Mouse (Mus musculus) forebrain, embryonic 13.5 days (tissue): ENCODE data around the gene Calm2. TPM values are rescaled to one million over a fixed set of nuclear protein-coding genes. Genes with fewer than 3 reads are reported as not detected.

Experiments
- ATAC-seq: fragments of 200-750 bp; cut with Nextera tagmentation; 2 replicates; pipeline ENCODE4 v1.8.0; 2017
- H3K27ac ChIP-seq: fragments of 300-500 bp; sonication (generic); 2 replicates; pipeline ENCODE4 v1.5.1; 2015; ENCODE audit warnings: inconsistent platforms, mild to moderate bottlenecking, moderate library complexity
- H3K27me3 ChIP-seq: fragments of 300-500 bp; sonication (generic); 2 replicates; pipeline ENCODE4 v1.6.1; 2015; ENCODE audit warnings: mild to moderate bottlenecking, inconsistent platforms
- H3K36me3 ChIP-seq: fragments of 300-500 bp; sonication (generic); 2 replicates; pipeline ENCODE4 v1.6.1; 2015; ENCODE audit warnings: mild to moderate bottlenecking, inconsistent platforms; ENCODE audit not compliant: poor library complexity, severe bottlenecking
- H3K4me1 ChIP-seq: fragments of 300-500 bp; sonication (generic); 2 replicates; pipeline ENCODE4 v1.6.1; 2015; ENCODE audit warnings: inconsistent platforms
- H3K4me2 ChIP-seq: fragments of 300-500 bp; sonication (generic); 2 replicates; pipeline ENCODE4 v1.6.1; 2015; ENCODE audit warnings: inconsistent platforms, mild to moderate bottlenecking, moderate library complexity
- H3K4me3 ChIP-seq: fragments of 300-500 bp; sonication (generic); 2 replicates; pipeline ENCODE4 v1.5.1; 2015; ENCODE audit warnings: mild to moderate bottlenecking, inconsistent platforms
- H3K9ac ChIP-seq: fragments of 300-500 bp; sonication (generic); 2 replicates; pipeline ENCODE4 v1.6.1; 2015; ENCODE audit warnings: mild to moderate bottlenecking, inconsistent platforms
- H3K9me3 ChIP-seq: fragments of 300-500 bp; sonication (generic); replicated peaks from 2 replicates; pipeline ENCODE4 v1.6.1; 2016; ENCODE audit warnings: inconsistent platforms
- WGBS: fragments of 180-500 bp; shearing (Covaris S2); methylation state at CpG from one replicate; pipeline ENCODE4 v1.1.7; 2015; 5-methylcytosine and 5-hydroxymethylcytosine counted together
- polyA plus RNA-seq: library from polyadenylated mRNA; unstranded; fragments of >200 nt; fragmentation: Nextera tagmentation; extraction: Ambion mirVana; gene quantifications from 2 replicates; pipeline ENCODE4 v1.2.1, GENCODE M21; 2015

Gene Calm2
- polyA plus RNA-seq, 1 experiment from 2014 or later, result 1,701 TPM

DNA sequence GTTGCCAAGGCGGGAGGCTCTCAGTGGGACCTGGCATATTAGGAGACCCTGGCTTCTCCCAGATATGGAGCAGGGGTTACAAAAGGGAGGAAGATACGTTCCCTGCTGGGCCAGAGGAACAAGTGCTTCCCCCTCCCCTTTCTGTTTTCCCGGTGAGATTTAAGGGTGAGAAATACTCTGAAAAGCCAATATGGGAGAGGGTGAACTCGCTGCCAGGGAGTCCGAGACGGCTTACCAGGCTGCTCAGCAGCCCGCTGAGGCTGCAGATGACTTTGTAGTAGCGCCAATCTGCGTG lies 26.7 kb upstream of the Calm2 start:
- peak overlapping the region; percentile 38 for H3K4me3 ChIP-seq
- peak overlapping the region; percentile 6 for H3K27ac ChIP-seq
- H3K9me3 ChIP-seq, result no peaks in the 10 kb centered on the region
- no peaks in the 10 kb centered on the region for H3K36me3 ChIP-seq
- H3K27me3 ChIP-seq, result no peaks in the 10 kb centered on the region
- H3K9ac ChIP-seq, result peak overlapping the region; percentile 61
- peak overlapping the region; percentile 65 for H3K4me2 ChIP-seq
- WGBS, result 7% methylated on average over 9 of the region's 9 CpGs
- peaks cover 29% of the 10 kb centered on the region for H3K4me1 ChIP-seq
- no peak; the same call in 1 of the 2 replicates for ATAC-seq

DNA sequence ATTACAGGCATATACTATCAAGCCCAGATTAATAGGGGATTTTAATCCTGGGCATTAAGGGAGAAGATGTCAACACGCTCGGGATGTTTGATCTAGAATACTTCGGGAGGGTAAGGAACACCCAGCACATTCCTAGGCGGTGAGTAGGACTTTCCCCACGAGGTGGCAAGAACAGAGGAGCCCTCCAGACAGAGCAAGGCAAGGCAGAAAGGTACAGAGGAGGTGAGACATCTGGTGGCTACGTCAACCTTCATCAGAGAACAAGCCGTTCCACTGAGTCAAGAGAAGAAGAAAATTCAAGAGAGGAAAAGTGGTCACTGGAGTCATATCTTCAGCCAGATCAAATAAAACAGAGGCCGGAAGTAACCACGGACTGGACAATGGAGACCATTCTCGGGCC lies 26.1 kb upstream of the Calm2 start:
- no peak for ATAC-seq
- no peaks in the 10 kb centered on the region for H3K27me3 ChIP-seq
- 60% methylated on average over 10 of the region's 10 CpGs for WGBS
- H3K4me3 ChIP-seq, result no peak overlapping the region
- no peaks in the 10 kb centered on the region for H3K9me3 ChIP-seq
- no peak overlapping the region for H3K9ac ChIP-seq
- peak overlapping the region; percentile 6; the same call in 1 of the 2 replicates for H3K27ac ChIP-seq
- no peak overlapping the region; the same call in 1 of the 2 replicates for H3K4me2 ChIP-seq
- H3K4me1 ChIP-seq, result peaks cover 24% of the 10 kb centered on the region
- H3K36me3 ChIP-seq, result no peaks in the 10 kb centered on the region

DNA sequence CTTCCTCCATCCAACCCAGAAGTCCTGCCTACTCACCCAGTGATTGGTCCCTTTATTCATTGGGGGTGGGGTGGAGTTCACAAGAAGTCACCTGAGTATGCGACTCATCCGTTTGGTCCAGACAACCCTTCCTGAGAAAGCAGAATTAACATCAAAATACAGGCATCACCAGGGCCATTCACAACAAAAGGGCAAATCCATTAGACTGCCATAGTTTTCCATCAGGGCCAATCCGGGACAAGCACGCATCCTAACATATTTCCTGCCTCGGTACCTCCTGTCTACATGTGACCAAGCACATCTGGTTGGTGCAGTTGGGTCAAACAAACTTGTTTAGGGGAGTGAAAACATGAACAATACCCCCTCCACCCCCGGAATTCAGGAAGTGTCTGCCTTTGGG lies 24.9 kb upstream of the Calm2 start:
- no peaks in the 10 kb centered on the region for H3K9me3 ChIP-seq
- no peak overlapping the region for H3K4me2 ChIP-seq
- 66% methylated on average over 6 of the region's 6 CpGs for WGBS
- H3K27ac ChIP-seq, result no peak overlapping the region
- peaks cover 23% of the 10 kb centered on the region for H3K4me1 ChIP-seq
- H3K27me3 ChIP-seq, result no peaks in the 10 kb centered on the region
- ATAC-seq, result no peak
- H3K4me3 ChIP-seq, result no peak overlapping the region
- no peaks in the 10 kb centered on the region for H3K36me3 ChIP-seq
- H3K9ac ChIP-seq, result no peak overlapping the region

DNA sequence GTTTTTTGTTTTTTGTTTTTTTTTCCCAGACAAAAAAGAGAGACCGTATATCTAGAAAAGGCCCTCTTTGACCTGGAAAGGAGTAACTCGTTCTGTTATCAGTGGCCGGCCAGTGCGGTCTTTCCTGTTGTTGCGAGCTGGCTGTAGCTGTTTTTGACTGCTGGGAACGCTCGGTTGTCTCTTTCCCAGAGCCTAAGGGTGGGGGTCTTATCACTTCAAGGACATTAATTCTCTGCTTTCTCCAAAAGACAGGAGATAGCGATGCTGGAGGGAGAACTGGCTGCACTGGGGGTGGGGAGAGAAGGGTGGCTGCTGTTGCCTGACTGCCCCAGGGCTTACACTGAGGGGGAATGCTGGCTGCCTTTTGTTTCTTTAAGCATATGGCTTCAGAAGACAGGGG lies 24.1 kb upstream of the Calm2 start:
- Histone ChIP-seq H3K4me3 (no peak overlapping the region), H3K27me3 (no peaks in the 10 kb centered on the region), H3K9me3 (no peaks in the 10 kb centered on the region), H3K4me2 (no peak overlapping the region), H3K9ac (no peak overlapping the region), H3K36me3 (no peaks in the 10 kb centered on the region), H3K4me1 (peaks cover 23% of the 10 kb centered on the region), H3K27ac (no peak overlapping the region)
- 81% methylated on average over 8 of the region's 8 CpGs for WGBS
- no peak for ATAC-seq

DNA sequence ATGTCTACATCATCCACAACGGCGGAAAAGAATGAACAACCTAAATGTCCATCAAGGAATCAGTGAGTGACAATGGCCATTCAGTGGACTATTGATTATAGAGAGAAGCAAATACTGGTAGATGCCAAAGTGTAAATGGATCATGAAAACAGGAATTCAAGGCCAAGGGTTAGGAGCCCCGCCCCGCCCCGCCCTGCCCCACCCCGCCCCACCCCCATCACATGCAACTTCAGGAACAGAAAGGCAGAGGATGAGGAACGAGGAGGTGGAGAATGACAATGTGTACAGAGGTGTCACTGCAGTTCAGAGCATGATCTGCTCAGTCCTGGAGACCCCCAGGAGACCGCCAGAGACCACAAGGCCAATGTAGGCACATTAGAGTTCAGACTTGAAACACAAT lies 23.5 kb upstream of the Calm2 start:
- no peaks in the 10 kb centered on the region for H3K27me3 ChIP-seq
- no peaks in the 10 kb centered on the region for H3K9me3 ChIP-seq
- no peak overlapping the region for H3K4me3 ChIP-seq
- no peak overlapping the region for H3K27ac ChIP-seq
- no peaks in the 10 kb centered on the region for H3K36me3 ChIP-seq
- H3K4me1 ChIP-seq, result peaks cover 23% of the 10 kb centered on the region
- no peak overlapping the region for H3K4me2 ChIP-seq
- H3K9ac ChIP-seq, result no peak overlapping the region
- ATAC-seq, result no peak
- 71% methylated on average over 8 of the region's 8 CpGs for WGBS

DNA sequence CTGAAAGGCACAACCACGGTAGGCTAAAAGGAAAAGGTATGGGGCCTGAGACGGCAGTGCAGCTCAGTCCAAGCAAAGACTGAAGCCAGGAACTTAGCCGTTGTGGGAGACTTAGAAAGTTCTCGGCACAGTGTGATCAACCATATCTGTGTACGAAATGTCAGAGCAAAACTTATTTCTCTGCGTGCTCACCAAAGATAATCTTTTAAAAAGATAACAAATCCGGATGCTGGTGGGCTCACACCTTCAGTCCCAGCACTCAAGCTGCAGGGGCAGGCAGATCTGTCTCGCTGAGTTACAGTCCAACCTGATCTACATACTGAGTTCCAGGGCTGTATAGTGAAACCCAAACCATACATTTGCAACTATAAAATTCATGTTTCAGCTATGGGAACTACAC lies 22.7 kb upstream of the Calm2 start:
- WGBS, result 86% methylated on average over 8 of the region's 8 CpGs
- no peak overlapping the region for H3K4me3 ChIP-seq
- no peaks in the 10 kb centered on the region for H3K27me3 ChIP-seq
- no peaks in the 10 kb centered on the region for H3K9me3 ChIP-seq
- peaks cover 17% of the 10 kb centered on the region for H3K4me1 ChIP-seq
- H3K27ac ChIP-seq, result no peak overlapping the region
- no peak for ATAC-seq
- no peak overlapping the region for H3K9ac ChIP-seq
- no peak overlapping the region for H3K4me2 ChIP-seq
- H3K36me3 ChIP-seq, result no peaks in the 10 kb centered on the region

DNA sequence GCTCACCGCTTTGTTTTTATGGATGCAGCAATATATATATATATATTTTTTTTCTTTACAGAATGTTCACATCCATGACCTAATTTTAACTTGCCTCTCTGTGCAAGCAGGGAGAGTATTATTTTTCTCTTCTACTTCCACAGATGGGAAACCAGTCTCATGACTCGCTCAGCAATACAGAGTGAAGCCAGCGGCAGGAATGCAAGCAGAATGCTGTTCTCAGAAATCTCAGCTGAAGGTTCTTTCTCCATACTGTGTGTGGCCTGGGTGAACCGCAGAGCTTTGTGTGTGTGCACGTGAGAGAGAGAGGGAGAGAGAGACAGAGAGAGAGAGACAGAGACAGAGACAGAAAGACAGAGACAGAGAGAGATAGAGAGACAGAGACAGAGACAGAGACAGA lies 21.9 kb upstream of the Calm2 start:
- H3K36me3 ChIP-seq, result no peaks in the 10 kb centered on the region
- 82% methylated on average over 5 of the region's 5 CpGs for WGBS
- no peak overlapping the region for H3K4me2 ChIP-seq
- no peak overlapping the region for H3K4me3 ChIP-seq
- no peaks in the 10 kb centered on the region for H3K27me3 ChIP-seq
- no peak overlapping the region for H3K27ac ChIP-seq
- peaks cover 9% of the 10 kb centered on the region for H3K4me1 ChIP-seq
- H3K9me3 ChIP-seq, result no peaks in the 10 kb centered on the region
- H3K9ac ChIP-seq, result no peak overlapping the region
- no peak for ATAC-seq

DNA sequence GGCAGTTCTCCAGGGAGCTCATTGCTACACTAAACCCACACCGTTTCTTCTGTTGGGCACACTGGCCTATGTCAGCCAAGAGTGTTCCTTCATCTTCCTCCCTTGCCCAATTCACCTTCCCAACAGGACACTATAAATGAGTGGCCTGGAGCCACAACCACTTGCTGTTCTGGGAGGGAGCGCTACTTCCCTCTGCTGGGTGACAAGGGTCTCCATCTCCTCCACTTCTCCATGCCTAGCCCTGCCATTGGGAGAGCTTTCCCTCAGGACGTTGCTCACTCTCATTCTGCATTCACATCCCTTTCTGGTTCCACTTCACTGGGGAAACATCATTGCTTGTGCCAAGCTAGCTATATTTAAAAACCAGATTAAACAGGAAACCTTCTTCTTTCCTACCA lies 14.8 kb upstream of the Calm2 start:
- H3K9me3 ChIP-seq, result no peaks in the 10 kb centered on the region
- peaks cover 32% of the 10 kb centered on the region for H3K4me1 ChIP-seq
- WGBS, result 55% methylated on average over 3 of the region's 3 CpGs
- H3K27ac ChIP-seq, result 0 out of 2 replicates have a peak overlapping the region, but pooled peaks have one; percentile 44
- H3K4me3 ChIP-seq, result no peak overlapping the region
- peak; percentile 19; the same call in 1 of the 2 replicates for ATAC-seq
- H3K9ac ChIP-seq, result no peak overlapping the region
- H3K27me3 ChIP-seq, result peaks cover 2% of the 10 kb centered on the region; the same call in 1 of the 2 replicates
- H3K36me3 ChIP-seq, result no peaks in the 10 kb centered on the region
- H3K4me2 ChIP-seq, result peak overlapping the region; percentile 35; the same call in 1 of the 2 replicates

DNA sequence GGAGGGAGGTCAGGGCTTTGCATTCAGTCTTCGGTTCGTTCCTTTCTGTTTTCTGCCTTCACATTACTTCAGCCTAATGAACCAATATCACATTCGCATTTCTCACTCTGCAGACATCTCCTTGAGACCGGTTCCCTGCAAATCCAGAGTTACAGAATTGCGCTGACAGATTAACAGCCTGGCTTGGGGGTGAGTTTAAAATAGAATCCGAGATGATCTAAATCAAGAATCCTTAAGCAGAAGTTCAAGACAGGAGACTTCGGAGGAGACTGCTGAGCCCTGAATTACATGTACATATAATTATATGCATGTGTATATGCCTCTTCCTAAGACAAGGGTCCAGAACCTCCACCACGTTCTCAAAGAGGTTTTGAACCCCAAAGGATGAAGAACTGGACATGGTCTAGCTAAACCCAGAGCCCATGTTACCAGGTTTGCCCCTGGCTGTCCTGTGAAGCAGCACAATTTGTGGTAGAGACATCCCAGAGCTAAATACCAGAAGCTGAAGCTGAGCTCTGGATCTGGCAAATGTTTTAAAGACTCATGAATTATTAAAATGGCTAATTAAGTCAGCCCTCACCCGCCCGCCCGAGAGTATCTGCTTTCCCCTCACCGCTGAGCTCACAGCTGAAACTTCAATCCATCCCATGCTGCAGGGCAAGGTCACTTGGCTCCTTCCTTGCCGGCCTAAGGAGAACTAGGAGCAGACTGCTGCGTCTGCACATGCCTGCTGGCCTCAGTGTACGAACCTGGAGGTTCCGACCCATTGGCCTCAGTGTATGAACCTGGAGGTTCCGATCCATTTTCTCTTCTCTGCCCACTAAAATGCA lies 14.1 kb upstream of the Calm2 start:
- Histone ChIP-seq H3K4me1 (peaks cover 32% of the 10 kb centered on the region), H3K27me3 (peaks cover 2% of the 10 kb centered on the region; the same call in 1 of the 2 replicates), H3K4me2 (peak overlapping the region; percentile 35), H3K9ac (peak overlapping the region; percentile 44), H3K4me3 (no peak overlapping the region), H3K36me3 (no peaks in the 10 kb centered on the region), H3K27ac (peak overlapping the region; percentile 44; the same call in 1 of the 2 replicates), H3K9me3 (no peaks in the 10 kb centered on the region)
- ATAC-seq, result peak; percentile 66
- 18% methylated on average over 17 of the region's 17 CpGs for WGBS

DNA sequence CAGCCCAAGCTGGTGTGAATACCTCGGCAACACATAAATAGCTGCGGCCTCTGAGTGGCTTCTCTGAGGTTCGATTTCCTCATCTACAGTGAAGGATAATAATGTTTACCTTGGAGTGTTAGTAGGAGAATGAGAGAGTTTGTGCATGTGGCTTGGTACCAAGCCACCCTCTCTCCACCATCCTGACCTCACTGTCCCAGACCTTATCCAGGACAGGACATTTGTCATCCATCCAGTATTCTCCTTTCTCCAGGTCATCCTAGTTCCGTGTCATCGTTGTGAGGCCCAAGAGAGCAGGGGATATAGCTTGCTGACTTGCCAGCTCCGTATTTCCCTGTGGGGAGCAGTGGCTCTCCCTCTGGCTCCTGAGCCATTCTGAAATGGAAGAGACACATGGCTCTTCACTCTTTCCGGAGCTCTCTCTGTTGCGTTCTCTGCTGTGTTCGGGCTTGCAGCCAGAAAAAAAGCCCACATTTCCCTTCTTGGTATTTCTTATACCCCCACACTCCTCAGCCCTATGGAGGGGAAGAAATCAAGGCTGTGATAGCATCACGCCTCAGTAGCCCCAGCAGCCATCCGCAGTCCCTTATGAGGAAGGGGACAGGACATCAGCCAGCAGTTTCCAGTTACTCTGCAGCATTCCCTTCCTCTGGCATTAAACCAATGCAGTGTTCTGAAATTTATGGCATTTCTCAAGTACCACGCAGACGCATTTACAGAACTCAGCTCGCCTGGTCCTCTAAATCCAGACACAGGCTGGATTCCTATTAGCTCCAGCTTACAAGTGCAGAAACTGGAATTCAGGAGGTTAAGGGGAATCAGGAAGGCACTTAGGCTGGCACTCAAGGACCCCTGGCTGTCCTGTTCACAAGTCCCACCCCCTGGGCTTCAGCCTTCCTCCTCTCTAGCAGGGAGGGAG lies 13.3 kb upstream of the Calm2 start:
- Histone ChIP-seq H3K9me3 (no peaks in the 10 kb centered on the region), H3K36me3 (no peaks in the 10 kb centered on the region), H3K27ac (peak overlapping the region; percentile 44; the same call in 1 of the 2 replicates), H3K9ac (peak overlapping the region; percentile 44), H3K4me3 (no peak overlapping the region), H3K4me2 (peak overlapping the region; percentile 35), H3K27me3 (peaks cover 2% of the 10 kb centered on the region; the same call in 1 of the 2 replicates), H3K4me1 (peaks cover 32% of the 10 kb centered on the region)
- 21% methylated on average over 14 of the region's 14 CpGs for WGBS
- ATAC-seq, result peak; percentile 54

DNA sequence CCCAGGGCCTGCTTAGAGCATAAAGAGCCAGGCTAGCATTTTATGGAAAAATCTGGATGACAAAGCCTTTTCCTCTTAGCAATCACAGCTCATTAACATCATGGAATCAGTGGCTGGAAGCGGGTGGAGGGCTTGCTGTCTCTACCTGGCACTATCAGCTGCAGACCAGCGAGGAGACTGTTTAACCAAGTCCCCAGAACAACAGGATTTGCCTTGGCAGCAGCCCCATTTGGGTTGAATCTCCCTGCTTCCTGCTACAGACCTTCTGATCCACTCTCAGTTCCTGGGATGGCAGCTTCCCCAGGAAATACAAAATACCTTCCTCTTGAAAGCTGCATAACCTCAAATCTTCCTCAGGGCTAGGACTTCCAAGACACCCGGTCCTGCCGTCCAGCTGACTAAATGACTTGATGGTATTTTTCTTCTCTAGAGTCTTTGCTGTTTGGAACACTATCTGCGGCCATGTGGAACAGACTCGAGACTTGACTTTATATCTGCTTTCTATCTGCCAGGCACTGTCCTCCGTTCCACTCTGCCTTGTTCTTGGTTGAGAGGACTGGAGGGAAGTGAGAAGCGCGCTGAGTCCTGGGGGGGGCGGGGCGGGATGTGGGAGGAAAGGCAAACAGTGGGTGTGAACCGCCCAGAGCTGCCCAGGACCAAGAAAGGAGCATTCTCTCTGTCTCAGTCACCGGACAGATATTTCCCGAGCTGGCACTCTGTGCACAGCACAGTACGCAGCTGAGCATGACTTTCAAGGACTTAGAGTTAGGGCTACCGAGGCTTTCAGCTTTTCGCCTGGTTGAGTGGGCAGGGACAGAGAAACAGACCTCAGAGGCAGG lies 12.4 kb upstream of the Calm2 start:
- H3K27ac ChIP-seq, result peak overlapping the region; percentile 44; the same call in 1 of the 2 replicates
- H3K9me3 ChIP-seq, result no peaks in the 10 kb centered on the region
- H3K4me1 ChIP-seq, result peaks cover 32% of the 10 kb centered on the region
- H3K27me3 ChIP-seq, result peaks cover 2% of the 10 kb centered on the region; the same call in 1 of the 2 replicates
- no peak overlapping the region for H3K4me3 ChIP-seq
- WGBS, result 13% methylated on average over 13 of the region's 17 CpGs
- peak overlapping the region; percentile 35 for H3K4me2 ChIP-seq
- H3K36me3 ChIP-seq, result no peaks in the 10 kb centered on the region
- peak; percentile 28; the same call in 1 of the 2 replicates for ATAC-seq
- H3K9ac ChIP-seq, result peak overlapping the region; percentile 26
